Mouse (Mus musculus) kidney, postnatal 0 days (tissue): Measurements from ENCODE around the gene Nckap5. TPM values are rescaled to one million over a fixed set of nuclear protein-coding genes. Genes with fewer than 3 reads are reported as not detected.

Experiments
- ATAC-seq: fragments of 200-750 bp; cut with Nextera tagmentation; replicated peaks from 2 replicates; pipeline ENCODE4 v1.8.0; 2017; ENCODE audit warnings: low read depth, moderate number of reproducible peaks, moderate TSS enrichment, moderate library complexity; ENCODE audit not compliant: low FRiP score
- DNase-seq: peaks from one replicate; pipeline ENCODE4 v3.0.0-alpha.2; 2016; ENCODE audit warnings: low spot score
- H3K27ac ChIP-seq: fragments of 300-500 bp; sonication (generic); 2 replicates; pipeline ENCODE4 v1.5.1; 2014; ENCODE audit warnings: mild to moderate bottlenecking
- H3K27me3 ChIP-seq: fragments of 300-500 bp; sonication (generic); 2 replicates; pipeline ENCODE4 v1.6.1; 2014; ENCODE audit warnings: low read length, mixed read lengths; ENCODE audit not compliant: insufficient read depth
- H3K36me3 ChIP-seq: fragments of 300-500 bp; sonication (generic); 2 replicates; pipeline ENCODE4 v1.6.1; 2014; ENCODE audit warnings: low read length, mixed read lengths; ENCODE audit not compliant: insufficient read depth
- H3K4me1 ChIP-seq: fragments of 300-500 bp; sonication (generic); replicated peaks from 2 replicates; pipeline ENCODE4 v1.6.1; 2014; ENCODE audit warnings: antibody characterized with exemption, low read length, mixed read lengths; ENCODE audit not compliant: insufficient read depth
- H3K4me2 ChIP-seq: fragments of 300-500 bp; sonication (generic); 2 replicates; pipeline ENCODE4 v1.6.1; 2014; ENCODE audit warnings: mild to moderate bottlenecking, low read length, moderate library complexity, mixed read lengths
- H3K4me3 ChIP-seq: fragments of 300-500 bp; sonication (generic); replicated peaks from 2 replicates; pipeline ENCODE4 v1.5.1; 2014; ENCODE audit warnings: low read depth, low read length
- H3K9ac ChIP-seq: fragments of 300-500 bp; sonication (generic); 2 replicates; pipeline ENCODE4 v1.6.1; 2014; ENCODE audit warnings: low read depth, low read length
- H3K9me3 ChIP-seq: fragments of 300-500 bp; sonication (generic); replicated peaks from 2 replicates; pipeline ENCODE4 v1.6.1; 2016; ENCODE audit warnings: low read length, inconsistent platforms, mixed read lengths
- CTCF ChIP-seq: IDR thresholded peaks from 2 replicates; pipeline ENCODE4 v1.5.1; 2016; ENCODE audit warnings: antibody characterized with exemption, low read depth, mild to moderate bottlenecking, moderate library complexity
- WGBS: fragments of 180-500 bp; shearing (Covaris S2); extraction: QIAGEN DNeasy Blood & Tissue Kit; methylation state at CpG from one replicate; pipeline ENCODE4 v1.1.7; 2014; 5-methylcytosine and 5-hydroxymethylcytosine counted together
- polyA plus RNA-seq: library from polyadenylated mRNA; unstranded; fragments of >200 nt; fragmentation: Nextera tagmentation; extraction: Ambion mirVana; gene quantifications from 2 replicates; pipeline ENCODE4 v1.2.1, GENCODE M21; 2015

Nckap5 gene
- 4.0 and 4.5 TPM in 2 replicates for polyA plus RNA-seq

DNA sequence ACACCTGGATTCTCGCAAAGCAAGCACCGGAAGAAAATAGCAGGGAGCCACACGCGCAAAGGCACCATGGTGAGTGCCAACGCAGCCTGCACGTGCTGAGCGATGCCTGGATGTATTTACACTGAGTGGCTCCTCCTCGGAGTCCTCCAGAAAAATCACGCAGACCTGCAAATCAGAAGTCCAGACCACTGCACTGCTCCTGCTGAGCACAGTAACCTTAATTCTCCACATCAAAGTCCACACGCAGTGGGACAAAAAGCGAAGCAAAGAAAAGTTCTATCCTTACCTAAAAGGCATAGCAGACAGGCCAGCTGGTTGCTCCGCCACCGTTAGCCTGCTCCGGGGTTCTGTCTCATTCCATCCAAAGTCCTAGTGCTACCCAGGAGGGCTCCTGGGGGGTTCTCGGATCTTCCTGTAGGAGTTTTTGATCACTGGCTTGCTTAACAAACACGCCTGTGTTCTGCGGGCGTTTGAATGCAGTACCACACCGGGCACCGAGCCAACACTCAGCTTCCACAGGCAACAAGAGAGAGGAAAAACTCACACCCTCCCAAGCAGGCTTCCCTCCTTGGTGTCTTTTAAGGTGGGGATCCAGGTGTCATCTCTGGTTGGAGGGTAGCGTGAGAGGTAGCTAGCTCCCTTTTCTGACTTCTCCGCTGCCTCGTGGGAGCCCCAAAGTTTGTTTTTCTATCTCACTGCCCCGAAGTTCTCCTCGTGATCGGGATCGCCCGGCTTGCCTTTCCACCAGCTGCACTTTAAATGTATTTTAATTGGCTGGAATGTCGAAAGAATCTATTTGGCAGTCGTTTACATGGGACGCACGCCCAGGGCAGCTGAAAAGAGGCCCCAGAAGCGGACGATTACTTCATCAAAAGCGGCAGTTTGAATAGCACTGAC is at the start of gene Nckap5:
Gene Nckap5, minus strand, starts transcription at position 769 of the 897 bp plus-strand sequence.
- H3K36me3 ChIP-seq, result no peaks in the 10 kb centered on the region
- H3K27ac ChIP-seq, result no peak within 1 kb of the TSS
- DNase-seq (peak; percentile 81), ATAC-seq (peak; percentile 46; the same call in 1 of the 2 replicates)
- no peaks in the 10 kb centered on the region for H3K4me1 ChIP-seq
- H3K27me3 ChIP-seq, result no peaks in the 10 kb centered on the region
- H3K4me3 ChIP-seq, result peak within 1 kb of the TSS; percentile 34
- WGBS, result under 1% methylated on average over 35 of the region's 35 CpGs
- no peaks in the 10 kb centered on the region for H3K9me3 ChIP-seq
- peak within 1 kb of the TSS; percentile 74 for H3K4me2 ChIP-seq
- H3K9ac ChIP-seq, result 0 out of 2 replicates have a peak within 1 kb of the TSS, but pooled peaks have one; percentile 14
- TF ChIP-seq CTCF, result no peak

DNA sequence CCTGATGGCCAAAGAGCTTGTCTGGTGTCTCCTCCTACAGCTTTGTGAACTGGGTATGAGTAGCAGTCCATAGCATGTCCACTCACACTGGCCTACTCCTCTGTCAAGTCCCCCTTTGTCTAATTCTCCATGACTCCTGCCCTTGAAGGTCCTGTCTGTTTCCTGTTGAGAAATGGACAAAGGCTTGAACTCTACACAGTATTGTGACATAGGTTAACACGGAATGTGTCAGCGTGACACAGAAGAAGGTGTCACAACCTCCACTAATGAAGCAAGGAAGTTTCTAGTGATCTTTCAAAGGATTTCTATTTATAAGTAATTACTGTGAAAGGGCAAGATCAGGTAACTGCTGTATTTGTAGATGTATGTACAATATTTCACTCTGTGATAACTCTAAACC is 46.9 kb upstream of the Nckap5 start:
- Histone ChIP-seq H3K27ac (no peak overlapping the region), H3K36me3 (no peaks in the 10 kb centered on the region), H3K4me3 (no peak overlapping the region), H3K9me3 (no peaks in the 10 kb centered on the region), H3K27me3 (no peaks in the 10 kb centered on the region), H3K4me1 (no peaks in the 10 kb centered on the region), H3K9ac (no peak overlapping the region), H3K4me2 (no peak overlapping the region)
- ATAC-seq, result no peak
- no peak for TF ChIP-seq CTCF
- no peak for DNase-seq
- WGBS, result 80% methylated on average over 2 of the region's 2 CpGs

DNA sequence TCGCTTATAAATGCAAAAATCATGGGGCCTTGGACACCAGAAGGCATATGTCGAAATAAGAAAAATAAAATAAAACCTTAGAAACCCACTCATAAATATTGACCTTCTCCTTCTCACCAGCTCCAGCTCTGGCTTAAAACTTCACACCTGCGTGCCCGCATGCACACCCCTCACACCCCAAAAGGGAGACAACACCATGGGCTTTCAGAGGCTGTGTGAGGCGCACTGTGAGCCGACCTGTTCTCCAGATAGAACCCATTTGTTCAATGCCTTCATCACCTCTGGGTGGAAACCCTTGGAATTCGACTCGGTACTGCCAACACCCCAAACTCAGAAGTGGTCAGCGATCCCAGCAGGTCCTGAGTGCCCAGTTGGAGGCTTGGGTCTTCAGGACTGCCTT is 37.8 kb upstream of the Nckap5 start:
- H3K36me3 ChIP-seq, result no peaks in the 10 kb centered on the region
- TF ChIP-seq CTCF, result no peak
- H3K27ac ChIP-seq, result no peak overlapping the region
- H3K4me3 ChIP-seq, result no peak overlapping the region
- H3K9ac ChIP-seq, result no peak overlapping the region
- no peak overlapping the region for H3K4me2 ChIP-seq
- no peaks in the 10 kb centered on the region for H3K27me3 ChIP-seq
- H3K4me1 ChIP-seq, result no peaks in the 10 kb centered on the region
- no peaks in the 10 kb centered on the region for H3K9me3 ChIP-seq
- WGBS, result 77% methylated on average over 9 of the region's 9 CpGs
- no peak for DNase-seq
- ATAC-seq, result no peak

DNA sequence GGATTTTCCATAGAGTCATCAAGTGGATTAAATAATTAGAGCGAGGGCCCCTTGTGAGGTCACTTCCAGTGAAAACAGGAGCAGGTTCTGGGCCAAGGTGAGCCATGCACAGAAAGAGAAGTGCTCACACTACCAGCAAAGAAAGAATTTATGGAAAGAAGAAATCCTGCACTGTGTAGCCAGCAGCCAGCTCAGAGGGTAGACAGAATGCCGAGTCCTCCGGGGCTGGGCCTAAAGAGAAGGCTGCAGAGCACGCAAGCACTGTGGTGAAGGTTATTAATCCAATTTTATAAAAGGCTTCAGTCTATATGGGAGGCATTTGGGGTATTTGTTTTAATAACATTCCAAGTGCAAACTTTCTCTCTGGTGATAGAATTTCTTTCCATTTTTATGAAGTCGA is 37.3 kb upstream of the Nckap5 start:
- H3K9ac ChIP-seq, result no peak overlapping the region
- H3K9me3 ChIP-seq, result no peaks in the 10 kb centered on the region
- DNase-seq, result no peak
- TF ChIP-seq CTCF, result no peak
- H3K36me3 ChIP-seq, result no peaks in the 10 kb centered on the region
- ATAC-seq, result no peak
- H3K27me3 ChIP-seq, result no peaks in the 10 kb centered on the region
- no peaks in the 10 kb centered on the region for H3K4me1 ChIP-seq
- 86% methylated on average over 5 of the region's 5 CpGs for WGBS
- H3K4me2 ChIP-seq, result no peak overlapping the region
- H3K27ac ChIP-seq, result no peak overlapping the region
- H3K4me3 ChIP-seq, result no peak overlapping the region

DNA sequence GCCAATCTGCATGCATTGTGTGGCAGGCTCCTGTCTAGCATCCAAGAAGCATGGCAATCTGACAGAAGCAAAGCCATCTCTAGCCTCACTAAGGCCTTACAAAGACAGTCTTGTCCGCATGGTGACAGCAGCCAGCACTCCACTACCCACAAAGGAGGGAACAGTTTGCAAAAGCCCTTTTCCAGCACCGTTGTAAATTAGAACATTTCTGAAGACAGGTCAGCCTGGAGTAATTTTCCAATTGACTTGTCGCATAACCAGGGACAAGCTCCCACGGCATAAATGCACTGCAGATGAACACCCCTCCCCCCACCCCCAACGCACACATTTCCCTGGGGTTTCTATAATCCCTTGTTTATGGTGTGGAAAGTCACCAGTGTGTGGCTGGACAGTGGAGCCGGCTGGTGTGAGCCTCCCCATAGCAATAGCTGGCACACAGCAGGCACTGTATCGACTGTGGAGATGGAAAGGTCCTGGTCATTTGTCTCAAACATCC is 35.0 kb upstream of the Nckap5 start:
- Histone ChIP-seq H3K36me3 (no peaks in the 10 kb centered on the region), H3K27ac (no peak overlapping the region), H3K9ac (no peak overlapping the region), H3K4me1 (no peaks in the 10 kb centered on the region), H3K4me2 (no peak overlapping the region), H3K27me3 (no peaks in the 10 kb centered on the region), H3K4me3 (no peak overlapping the region), H3K9me3 (no peaks in the 10 kb centered on the region)
- no peak for TF ChIP-seq CTCF
- ATAC-seq, result no peak
- 17% methylated on average over 7 of the region's 7 CpGs for WGBS
- peak; percentile 23 for DNase-seq

DNA sequence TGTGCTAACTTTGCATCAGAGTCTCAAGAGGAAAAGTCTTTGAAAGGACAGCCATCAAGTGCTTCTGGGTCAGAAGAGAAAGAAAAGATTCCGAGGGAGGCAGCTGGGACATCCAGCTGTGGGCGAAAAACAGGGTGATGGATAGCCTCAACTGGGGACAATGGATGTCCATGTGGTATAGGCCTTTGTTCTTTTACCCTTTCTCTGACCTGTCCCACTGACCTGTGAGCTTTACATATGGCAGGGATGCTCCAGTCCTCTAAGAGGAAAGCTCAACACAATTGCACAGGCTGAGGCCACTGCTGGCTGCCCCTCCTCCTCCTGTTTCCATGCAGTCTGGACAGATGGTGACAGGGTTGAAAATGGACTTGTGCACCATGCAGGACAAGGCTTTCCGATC is 31.2 kb upstream of the Nckap5 start:
- Histone ChIP-seq H3K9ac (no peak overlapping the region), H3K27me3 (no peaks in the 10 kb centered on the region), H3K27ac (no peak overlapping the region), H3K9me3 (no peaks in the 10 kb centered on the region), H3K4me3 (no peak overlapping the region), H3K4me2 (no peak overlapping the region), H3K4me1 (no peaks in the 10 kb centered on the region), H3K36me3 (no peaks in the 10 kb centered on the region)
- DNase-seq, result no peak
- no peak for ATAC-seq
- TF ChIP-seq CTCF, result no peak
- WGBS, result 78% methylated on average over 3 of the region's 3 CpGs
